Mouse (Mus musculus): Measurements from ENCODE around the gene Mcm10. TPM values are rescaled to one million over a fixed set of nuclear protein-coding genes. Genes with fewer than 3 reads are reported as not detected.
A peak's percentile ranks its signal among the peaks of the same experiment; 100 is the strongest.

Gene Mcm10
- total RNA-seq (2018; cell fraction: chromatin; rRNA removed): 10 to 100 TPM in 24 of 26 experiments, 1 to 10 TPM in 2; 7.0 to 36.1 (median 20.8) TPM
- 1 to 10 TPM; 1.6 to 8.6 (median 4.1) TPM for total RNA-seq (2018; cell fraction: cytosol; rRNA removed)
- 10 to 100 TPM in 24 of 26 experiments, 1 to 10 TPM in 2; 4.7 to 52.4 (median 15.3) TPM for total RNA-seq (2018; cell fraction: nucleus; rRNA removed)
- polyA plus RNA-seq (2018): 2.3 to 20.4 TPM (median 4.4 TPM) in 3 replicates

GRCm38 (mm10) chr2:5012491-5013324, at the start of gene Mcm10:
TSS of gene Mcm10 (minus strand) at chr2:5012791.
- peaks cover 14% of the 10 kb centered on the region for H3K79me2 ChIP-seq (ENCODE audit: inconsistent target)
- H3K36me3 ChIP-seq (ENCODE audit: inconsistent target): 0 out of 2 replicates have a peak, but pooled peaks cover under 1% of the 10 kb centered on the region
- peak within 1 kb of the TSS; percentile 64 for H3K4me3 ChIP-seq (ENCODE audit: inconsistent target)
- 2% methylated on average over 32 of the region's 32 CpGs for WGBS (ENCODE audit: missing documents)
- H3K27ac ChIP-seq: peak within 1 kb of the TSS; percentile 72

- WGBS (ENCODE audit: missing documents): 93% methylated on average over 8 of the region's 8 CpGs
- no peak overlapping the region for H3K4me3 ChIP-seq (ENCODE audit: inconsistent target)
- no peak overlapping the region for H3K27ac ChIP-seq
Observed at GRCm38 (mm10) chr2:5061133-5061708, 48.6 kb upstream of the Mcm10 start.

DNA sequence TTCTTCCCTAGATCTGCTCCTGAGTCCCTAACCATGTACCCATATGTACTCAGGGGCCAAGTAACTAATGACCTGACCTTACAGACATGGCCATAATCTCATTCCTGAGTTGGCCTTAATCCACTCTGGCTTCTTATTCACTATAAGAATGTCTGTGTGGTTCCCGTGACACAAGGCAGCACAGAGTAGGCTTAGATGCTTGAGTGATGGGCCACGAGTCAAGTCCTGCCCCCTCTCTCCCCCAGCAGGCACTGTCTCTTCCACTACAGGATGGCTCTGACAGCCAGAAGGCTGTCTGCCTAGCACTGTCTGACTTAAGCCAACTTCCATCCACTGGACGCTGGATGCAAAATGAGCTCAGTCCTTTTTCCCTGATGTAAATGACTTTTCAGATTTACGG, 47.4 kb upstream of the Mcm10 start:
- WGBS (ENCODE audit: missing documents): 99% methylated on average over 4 of the region's 4 CpGs
- H3K36me3 ChIP-seq (ENCODE audit: inconsistent target): no peaks in the 10 kb centered on the region; the same call in 1 of the 2 replicates
- no peak overlapping the region for H3K27ac ChIP-seq
- H3K4me3 ChIP-seq (ENCODE audit: inconsistent target): no peak overlapping the region
- peaks cover 58% of the 10 kb centered on the region; the same call in 1 of the 2 replicates for H3K79me2 ChIP-seq (ENCODE audit: inconsistent target)

More at GRCm38 (mm10) chr2:5061133-5061708, 48.6 kb upstream of the Mcm10 start:
- H3K36me3 ChIP-seq (ENCODE audit: inconsistent target): no peaks in the 10 kb centered on the region; the same call in 1 of the 2 replicates
- H3K79me2 ChIP-seq (ENCODE audit: inconsistent target): peaks cover 53% of the 10 kb centered on the region; the same call in 1 of the 2 replicates

DNA sequence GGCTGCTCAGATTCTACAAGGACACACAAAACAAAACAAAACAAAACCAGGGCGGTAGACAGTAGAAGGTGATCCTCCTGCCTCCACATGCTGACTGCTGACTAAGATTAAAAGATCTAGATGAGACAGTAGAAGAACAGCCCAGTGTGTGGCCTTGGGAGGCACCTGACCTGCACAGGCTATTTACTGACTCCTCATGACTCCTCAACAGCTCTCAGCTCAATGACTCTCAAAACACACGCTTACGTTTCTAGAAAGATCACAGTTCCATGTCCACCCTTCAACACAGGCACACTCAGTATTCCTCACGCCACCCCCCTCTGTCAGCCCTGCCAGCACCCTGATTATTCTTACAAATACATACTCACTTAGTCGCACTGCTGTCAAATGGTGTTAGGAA, 45.8 kb upstream of the Mcm10 start:
- H3K4me3 ChIP-seq (ENCODE audit: inconsistent target): no peak overlapping the region
- 91% methylated on average over 4 of the region's 5 CpGs for WGBS (ENCODE audit: missing documents)
- H3K27ac ChIP-seq: no peak overlapping the region
- H3K79me2 ChIP-seq (ENCODE audit: inconsistent target): peaks cover 58% of the 10 kb centered on the region; the same call in 1 of the 2 replicates
- H3K36me3 ChIP-seq (ENCODE audit: inconsistent target): peaks cover 9% of the 10 kb centered on the region; the same call in 1 of the 2 replicates

GRCm38 (mm10) chr2:5050562-5050961, 38.0 kb upstream of the Mcm10 start:
- H3K36me3 ChIP-seq (ENCODE audit: inconsistent target): peaks cover 27% of the 10 kb centered on the region; the same call in 1 of the 2 replicates
- no peaks in the 10 kb centered on the region for H3K79me2 ChIP-seq (ENCODE audit: inconsistent target)
- 94% methylated on average over 2 of the region's 2 CpGs for WGBS (ENCODE audit: missing documents)
- no peak overlapping the region for H3K4me3 ChIP-seq (ENCODE audit: inconsistent target)
- H3K27ac ChIP-seq: no peak overlapping the region

- WGBS (ENCODE audit: missing documents): 100% methylated on average over 2 of the region's 2 CpGs
- no peak overlapping the region for H3K27ac ChIP-seq
- H3K79me2 ChIP-seq (ENCODE audit: inconsistent target): no peaks in the 10 kb centered on the region
- no peak overlapping the region for H3K4me3 ChIP-seq (ENCODE audit: inconsistent target)
- H3K36me3 ChIP-seq (ENCODE audit: inconsistent target): peaks cover 26% of the 10 kb centered on the region; the same call in 1 of the 2 replicates
Observed at GRCm38 (mm10) chr2:5047016-5047415, 34.4 kb upstream of the Mcm10 start.

- WGBS (ENCODE audit: missing documents): 51% methylated on average over 13 of the region's 13 CpGs
- Histone ChIP-seq H3K36me3 (ENCODE audit: inconsistent target) (peaks cover 26% of the 10 kb centered on the region; the same call in 1 of the 2 replicates), H3K79me2 (ENCODE audit: inconsistent target) (no peaks in the 10 kb centered on the region), H3K27ac (no peak overlapping the region), H3K4me3 (ENCODE audit: inconsistent target) (no peak overlapping the region)
Observed at GRCm38 (mm10) chr2:5045269-5045965, 32.8 kb upstream of the Mcm10 start.

DNA sequence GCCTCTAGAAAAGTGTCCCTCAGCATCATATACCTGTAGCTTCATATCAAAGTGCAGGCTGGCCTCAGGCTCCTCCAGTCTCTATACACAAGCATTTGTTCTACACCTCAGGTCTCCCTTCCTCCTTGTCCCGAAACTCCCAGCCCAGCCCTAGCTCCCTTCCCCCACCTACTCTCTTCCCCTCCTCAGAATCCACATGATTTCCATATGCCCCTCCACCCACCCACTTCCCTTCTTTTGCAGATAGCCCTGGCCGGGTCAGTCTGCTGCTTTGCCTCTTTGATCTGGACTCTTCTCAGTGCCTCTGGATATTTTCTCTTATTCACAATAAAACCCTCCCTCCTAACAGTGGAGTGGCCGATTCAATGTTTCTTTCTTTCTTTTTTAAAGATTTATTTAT, 31.7 kb upstream of the Mcm10 start:
- Histone ChIP-seq H3K4me3 (ENCODE audit: inconsistent target) (no peak overlapping the region), H3K27ac (no peak overlapping the region), H3K36me3 (ENCODE audit: inconsistent target) (peaks cover 27% of the 10 kb centered on the region), H3K79me2 (ENCODE audit: inconsistent target) (no peaks in the 10 kb centered on the region)
- WGBS (ENCODE audit: missing documents): 59% methylated on average over 3 of the region's 3 CpGs

GRCm38 (mm10) chr2:5043476-5043761, 30.8 kb upstream of the Mcm10 start:
- 92% methylated on average over 2 of the region's 2 CpGs for WGBS (ENCODE audit: missing documents)

GRCm38 (mm10) chr2:5042616-5043475, 30.3 kb upstream of the Mcm10 start:
- WGBS (ENCODE audit: missing documents): 94% methylated on average over 11 of the region's 11 CpGs
- H3K36me3 ChIP-seq (ENCODE audit: inconsistent target): peaks cover 37% of the 10 kb centered on the region
- H3K79me2 ChIP-seq (ENCODE audit: inconsistent target): no peaks in the 10 kb centered on the region
- H3K4me3 ChIP-seq (ENCODE audit: inconsistent target): no peak overlapping the region
- H3K27ac ChIP-seq: no peak overlapping the region

More at GRCm38 (mm10) chr2:5043476-5043761, 30.8 kb upstream of the Mcm10 start:
- Histone ChIP-seq H3K79me2 (ENCODE audit: inconsistent target) (no peaks in the 10 kb centered on the region), H3K27ac (no peak overlapping the region), H3K36me3 (ENCODE audit: inconsistent target) (peaks cover 31% of the 10 kb centered on the region), H3K4me3 (ENCODE audit: inconsistent target) (no peak overlapping the region)

- Histone ChIP-seq H3K4me3 (ENCODE audit: inconsistent target) (no peak overlapping the region), H3K36me3 (ENCODE audit: inconsistent target) (peaks cover 39% of the 10 kb centered on the region), H3K27ac (no peak overlapping the region), H3K79me2 (ENCODE audit: inconsistent target) (no peaks in the 10 kb centered on the region)
- WGBS (ENCODE audit: missing documents): 95% methylated on average over 5 of the region's 5 CpGs
Observed at GRCm38 (mm10) chr2:5041854-5042253, 29.3 kb upstream of the Mcm10 start.

DNA sequence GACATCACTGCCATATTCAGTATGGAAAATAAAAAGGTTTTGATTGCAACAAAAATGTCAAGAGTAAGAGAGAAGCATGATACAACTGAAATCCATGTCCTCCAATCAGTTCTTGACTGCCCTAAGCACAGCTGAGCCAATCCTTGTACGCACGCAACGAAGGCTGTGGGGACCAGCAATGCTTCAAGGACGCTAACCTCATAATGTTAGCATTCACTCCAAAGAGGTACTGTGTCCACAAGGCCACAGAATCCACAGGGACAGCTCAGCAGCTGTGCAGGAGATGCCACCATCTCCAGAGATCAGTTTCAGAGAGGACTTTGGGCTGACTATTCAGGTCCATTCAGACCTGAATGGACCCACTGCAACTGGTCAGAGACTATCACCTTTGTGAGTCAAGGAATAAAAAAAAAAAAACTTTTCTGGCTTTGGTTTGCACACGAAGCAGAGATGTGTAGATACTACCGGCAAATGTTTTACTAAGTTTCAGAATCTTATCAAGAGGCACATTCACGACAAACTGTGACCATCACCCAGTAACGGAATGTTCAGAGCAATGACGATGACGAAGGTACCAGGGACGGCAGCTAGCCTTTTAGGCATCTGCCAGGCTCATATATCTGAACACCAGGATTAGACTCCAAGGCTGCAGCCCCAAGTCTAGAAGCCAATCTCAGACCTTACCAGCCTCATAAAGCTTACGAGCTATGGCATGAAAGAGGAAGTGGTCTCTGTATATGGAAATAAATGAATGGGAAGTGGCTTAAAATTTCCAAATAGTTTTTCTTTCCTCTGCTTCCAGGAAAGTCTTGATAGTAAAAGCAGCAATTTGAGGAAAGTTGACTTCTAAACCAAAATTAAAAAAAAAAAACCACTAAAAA, 27.9 kb upstream of the Mcm10 start:
- Histone ChIP-seq H3K79me2 (ENCODE audit: inconsistent target) (no peaks in the 10 kb centered on the region), H3K36me3 (ENCODE audit: inconsistent target) (peaks cover 31% of the 10 kb centered on the region), H3K27ac (no peak overlapping the region), H3K4me3 (ENCODE audit: inconsistent target) (no peak overlapping the region)
- WGBS (ENCODE audit: missing documents): 82% methylated on average over 12 of the region's 12 CpGs

All from macrophage (primary cell).